Mouse (Mus musculus): Measurements from ENCODE around the gene Actn3. TPM values are rescaled to one million over a fixed set of nuclear protein-coding genes. Genes with fewer than 3 reads are reported as not detected.
"Not testable (repeated sequence)": the region's sequence is repeated elsewhere in the genome, so short reads cannot be mapped to it uniquely, and the experiment has no call there.

Actn3 gene
- polyA plus RNA-seq, 1 experiment from 2014 or later: 0.82 TPM

- no peaks in the 10 kb centered on the region for H3K36me3 ChIP-seq
- peak; percentile 95 for ATAC-seq
- WGBS (ENCODE audit: insufficient replicate concordance): 11% methylated on average over 3 of the region's 3 CpGs
- H3K9ac ChIP-seq: peak overlapping the region; percentile 43
- H3K27ac ChIP-seq: peak overlapping the region; percentile 83
- no peak overlapping the region for H3K4me3 ChIP-seq
- H3K4me2 ChIP-seq: peak overlapping the region; percentile 50
- H3K9me3 ChIP-seq (replicated peaks): no peaks in the 10 kb centered on the region
- peaks cover 13% of the 10 kb centered on the region for H3K27me3 ChIP-seq (replicated peaks)
- H3K4me1 ChIP-seq: peaks cover 33% of the 10 kb centered on the region
Observed at GRCm38 (mm10) chr19:4891798-4892197, 14.1 kb upstream of the Actn3 start.

GRCm38 (mm10) chr19:4889791-4890190 lies 12.1 kb upstream of the Actn3 start:
- Histone ChIP-seq H3K27me3 (replicated peaks) (peaks cover 13% of the 10 kb centered on the region), H3K27ac (0 out of 2 replicates have a peak overlapping the region, but pooled peaks have one; percentile 21)

GRCm38 (mm10) chr19:4883961-4884360 lies 6.3 kb upstream of the Actn3 start:
- Histone ChIP-seq H3K4me3 (no peak overlapping the region), H3K9me3 (replicated peaks) (no peaks in the 10 kb centered on the region), H3K27me3 (replicated peaks) (no peaks in the 10 kb centered on the region), H3K27ac (peak overlapping the region; percentile 73), H3K9ac (peak overlapping the region; percentile 47), H3K36me3 (peaks cover 51% of the 10 kb centered on the region), H3K4me2 (peak overlapping the region; percentile 30), H3K4me1 (peaks cover 54% of the 10 kb centered on the region)
- ATAC-seq: peak; percentile 91
- WGBS (ENCODE audit: insufficient replicate concordance): 47% methylated on average over 4 of the region's 4 CpGs

More at GRCm38 (mm10) chr19:4889791-4890190, 12.1 kb upstream of the Actn3 start:
- no peak overlapping the region for H3K4me3 ChIP-seq
- peaks cover 36% of the 10 kb centered on the region for H3K4me1 ChIP-seq
- H3K9ac ChIP-seq: no peak overlapping the region
- WGBS (ENCODE audit: insufficient replicate concordance): 77% methylated on average over 10 of the region's 10 CpGs
- 0 out of 2 replicates have a peak, but pooled peaks cover 5% of the 10 kb centered on the region for H3K36me3 ChIP-seq
- ATAC-seq: no peak
- no peaks in the 10 kb centered on the region for H3K9me3 ChIP-seq (replicated peaks)
- no peak overlapping the region for H3K4me2 ChIP-seq

GRCm38 (mm10) chr19:4879324-4879703 lies 1.6 kb upstream of the Actn3 start:
- 54% methylated on average over 10 of the region's 10 CpGs for WGBS (ENCODE audit: insufficient replicate concordance)
- no peak for ATAC-seq
- Histone ChIP-seq H3K9ac (peak overlapping the region; percentile 91), H3K27ac (peak overlapping the region; percentile 85), H3K4me1 (peaks cover 67% of the 10 kb centered on the region), H3K36me3 (peaks cover 46% of the 10 kb centered on the region), H3K4me3 (peak overlapping the region; percentile 92), H3K4me2 (peak overlapping the region; percentile 84), H3K27me3 (replicated peaks) (peaks cover 25% of the 10 kb centered on the region; the same call in 1 of the 2 replicates), H3K9me3 (replicated peaks) (no peaks in the 10 kb centered on the region)

GRCm38 (mm10) chr19:4878405-4879323 lies 955 bp upstream of the Actn3 start, which contains the start of gene Zdhhc24:
TSS of gene Zdhhc24 (plus strand) at chr19:4878668.
- peak; percentile 98 for ATAC-seq
- under 1% methylated on average over 52 of the region's 52 CpGs for WGBS (ENCODE audit: insufficient replicate concordance)

GRCm38 (mm10) chr19:4876755-4877154 lies 954 bp downstream of the Actn3 start:
- no peak for ATAC-seq
- Histone ChIP-seq H3K4me3 (no peak overlapping the region), H3K27me3 (replicated peaks) (peaks cover 42% of the 10 kb centered on the region), H3K4me2 (no peak overlapping the region), H3K27ac (no peak overlapping the region), H3K9ac (no peak overlapping the region; the same call in 1 of the 2 replicates), H3K36me3 (peaks cover 20% of the 10 kb centered on the region), H3K4me1 (peaks cover 46% of the 10 kb centered on the region), H3K9me3 (replicated peaks) (no peaks in the 10 kb centered on the region)
- WGBS (ENCODE audit: insufficient replicate concordance): 65% methylated on average over 3 of the region's 3 CpGs

More at GRCm38 (mm10) chr19:4878405-4879323, 955 bp upstream of the Actn3 start, which contains the start of gene Zdhhc24:
- Histone ChIP-seq H3K27ac (peak within 1 kb of the TSS; percentile 85), H3K4me2 (peak within 1 kb of the TSS; percentile 84), H3K36me3 (peaks cover 39% of the 10 kb centered on the region), H3K4me1 (peaks cover 60% of the 10 kb centered on the region), H3K9me3 (replicated peaks) (no peaks in the 10 kb centered on the region), H3K9ac (peak within 1 kb of the TSS; percentile 91), H3K4me3 (peak within 1 kb of the TSS; percentile 92), H3K27me3 (replicated peaks) (peaks cover 25% of the 10 kb centered on the region; the same call in 1 of the 2 replicates)

- Histone ChIP-seq H3K27ac (no peak overlapping the region), H3K27me3 (replicated peaks) (peaks cover 47% of the 10 kb centered on the region), H3K4me2 (no peak overlapping the region), H3K9ac (no peak overlapping the region; the same call in 1 of the 2 replicates), H3K36me3 (peaks cover 15% of the 10 kb centered on the region), H3K4me1 (peaks cover 42% of the 10 kb centered on the region), H3K4me3 (no peak overlapping the region), H3K9me3 (replicated peaks) (no peaks in the 10 kb centered on the region)
- WGBS (ENCODE audit: insufficient replicate concordance): 50% methylated on average over 3 of the region's 4 CpGs
- no peak for ATAC-seq
Observed at GRCm38 (mm10) chr19:4876241-4876640, 1.5 kb downstream of the Actn3 start.

- Histone ChIP-seq H3K4me1 (peaks cover 33% of the 10 kb centered on the region), H3K27me3 (replicated peaks) (peaks cover 63% of the 10 kb centered on the region)
- H3K4me2 ChIP-seq; H3K36me3 ChIP-seq; H3K4me3 ChIP-seq; H3K9me3 ChIP-seq (replicated peaks); ATAC-seq; H3K9ac ChIP-seq; H3K27ac ChIP-seq: not testable (repeated sequence)
- whole genome bisulfite sequencing (ENCODE audit: insufficient replicate concordance): 73% methylated on average over 1 of the region's 1 CpGs
Observed at GRCm38 (mm10) chr19:4874613-4875012, 3.1 kb downstream of the Actn3 start.

GRCm38 (mm10) chr19:4865147-4865546 lies 12.6 kb downstream of the Actn3 start:
- Histone ChIP-seq H3K9ac (no peak overlapping the region), H3K4me3 (no peak overlapping the region)
- WGBS (ENCODE audit: insufficient replicate concordance): 4% methylated on average over 17 of the region's 17 CpGs

GRCm38 (mm10) chr19:4863048-4863447 lies 14.7 kb downstream of the Actn3 start:
- WGBS (ENCODE audit: insufficient replicate concordance): 64% methylated on average over 6 of the region's 6 CpGs
- Histone ChIP-seq H3K4me1 (peaks cover 36% of the 10 kb centered on the region), H3K36me3 (no peaks in the 10 kb centered on the region), H3K4me2 (no peak overlapping the region), H3K27ac (no peak overlapping the region), H3K9me3 (replicated peaks) (no peaks in the 10 kb centered on the region), H3K9ac (no peak overlapping the region), H3K27me3 (replicated peaks) (peaks cover 63% of the 10 kb centered on the region), H3K4me3 (no peak overlapping the region)
- no peak for ATAC-seq

More at GRCm38 (mm10) chr19:4865147-4865546, 12.6 kb downstream of the Actn3 start:
- ATAC-seq: no peak
- peak overlapping the region; percentile 30 for H3K4me2 ChIP-seq
- no peak overlapping the region for H3K27ac ChIP-seq
- peaks cover 82% of the 10 kb centered on the region for H3K27me3 ChIP-seq (replicated peaks)
- peaks cover 24% of the 10 kb centered on the region for H3K4me1 ChIP-seq
- no peaks in the 10 kb centered on the region for H3K36me3 ChIP-seq
- H3K9me3 ChIP-seq (replicated peaks): no peaks in the 10 kb centered on the region

- Histone ChIP-seq H3K4me3 (peak overlapping the region; percentile 27), H3K27me3 (replicated peaks) (peaks cover 63% of the 10 kb centered on the region), H3K4me1 (peaks cover 53% of the 10 kb centered on the region), H3K27ac (peak overlapping the region; percentile 85), H3K4me2 (peak overlapping the region; percentile 53), H3K36me3 (no peaks in the 10 kb centered on the region), H3K9ac (peak overlapping the region; percentile 36), H3K9me3 (replicated peaks) (no peaks in the 10 kb centered on the region)
- WGBS (ENCODE audit: insufficient replicate concordance): 26% methylated on average over 6 of the region's 6 CpGs
- ATAC-seq: peak; percentile 99
Observed at GRCm38 (mm10) chr19:4859081-4859480, 18.6 kb downstream of the Actn3 start.

- peaks cover 53% of the 10 kb centered on the region for H3K4me1 ChIP-seq
- no peak for ATAC-seq
- H3K4me2 ChIP-seq: peak overlapping the region; percentile 86
- H3K27ac ChIP-seq: no peak overlapping the region
- peaks cover 61% of the 10 kb centered on the region for H3K27me3 ChIP-seq (replicated peaks)
- peak overlapping the region; percentile 66; the same call in 1 of the 2 replicates for H3K9ac ChIP-seq
- no peaks in the 10 kb centered on the region for H3K36me3 ChIP-seq
- H3K9me3 ChIP-seq (replicated peaks): no peaks in the 10 kb centered on the region
- peak overlapping the region; percentile 61 for H3K4me3 ChIP-seq
- 66% methylated on average over 4 of the region's 4 CpGs for WGBS (ENCODE audit: insufficient replicate concordance)
Observed at GRCm38 (mm10) chr19:4855951-4856350, 21.8 kb downstream of the Actn3 start.
